Mouse (Mus musculus) left cerebral cortex, postnatal 36 days (tissue): ENCODE results near the gene Atp5s. TPM values are rescaled to one million over a fixed set of nuclear protein-coding genes. Genes with fewer than 3 reads are reported as not detected.

Source experiments
- DNase-seq, 2 experiments: peaks; one replicate each; pipeline ENCODE4 v3.0.0; 2021 to 2022; ENCODE audit warnings: low spot score in 2 of 2, mixed read lengths in 1 of 2
- intact Hi-C: fragments of 180-260 bp; cut with DNase I; formaldehyde crosslinking; loops from one replicate; pipeline ENCODE4 v1.15.1; 2025
- total RNA-seq, 2 experiments: library from RNA; stranded (reverse); gene quantifications; 2 replicates each; pipeline ENCODE4 v1.2.3; 2021

Gene Atp5s
- total RNA-seq, 2 experiments from 2014 or later, result 32.0 to 34.7 TPM

- no peak for DNase-seq
- intact Hi-C loops, result no loop called here
Observed at GRCm38 (mm10) chr12:69729246-69729645, 4.5 kb downstream of the Atp5s start.

GRCm38 (mm10) chr12:69730306-69730705 is 5.6 kb downstream of the Atp5s start:
- DNase-seq, result no peak
- intact Hi-C loops, result loop anchor here (10.0 kb wide), 1 partner anchor 314 kb away; no protein-coding TSS in a partner anchor

GRCm38 (mm10) chr12:69732221-69732620 is 7.5 kb downstream of the Atp5s start:
- intact Hi-C loops, result loop anchor here (2.0 to 10.0 kb wide), 2 partner anchors 161 to 313 kb away; partner anchors contain the start of genes Atl1 and Map4k5
- no peak for DNase-seq

- DNase-seq, result no peak
- intact Hi-C loops, result loop anchor here (2.0 to 10.0 kb wide), 2 partner anchors 159 to 311 kb away; partner anchors contain the start of genes Atl1 and Map4k5
Observed at GRCm38 (mm10) chr12:69733518-69733917, 8.8 kb downstream of the Atp5s start.

- intact Hi-C loops, result loop anchor here (2.0 to 10.0 kb wide), 2 partner anchors 159 to 311 kb away; partner anchors contain the start of genes Atl1 and Map4k5
Observed at GRCm38 (mm10) chr12:69733923-69734322, 9.2 kb downstream of the Atp5s start.

GRCm38 (mm10) chr12:69741965-69742364 is 17.2 kb downstream of the Atp5s start:
- no peak for DNase-seq
- intact Hi-C loops, result no loop called here

More at GRCm38 (mm10) chr12:69733923-69734322, 9.2 kb downstream of the Atp5s start:
- DNase-seq, result no peak

GRCm38 (mm10) chr12:69744138-69744537 is 19.4 kb downstream of the Atp5s start:
- intact Hi-C loops, result no loop called here
- DNase-seq, result no peak

- intact Hi-C loops, result no loop called here
- no peak for DNase-seq
Observed at GRCm38 (mm10) chr12:69751864-69752341, 27.2 kb downstream of the Atp5s start.

- intact Hi-C loops, result no loop called here
- DNase-seq, result no peak
Observed at GRCm38 (mm10) chr12:69753936-69754335, 29.2 kb downstream of the Atp5s start.

GRCm38 (mm10) chr12:69756015-69756414 is 31.3 kb downstream of the Atp5s start:
- intact Hi-C loops, result loop anchor here (5.0 kb wide), 1 partner anchor 136 kb away; the partner anchor contains the start of genes Atl1 and Map4k5

GRCm38 (mm10) chr12:69757418-69758141 is 32.8 kb downstream of the Atp5s start:
- peak; percentile 47 to 61 for DNase-seq
- intact Hi-C loops, result loop anchor here (5.0 kb wide), 1 partner anchor 135 kb away; the partner anchor contains the start of genes Atl1 and Map4k5

More at GRCm38 (mm10) chr12:69756015-69756414, 31.3 kb downstream of the Atp5s start:
- no peak for DNase-seq

- intact Hi-C loops, result loop anchor here (5.0 kb wide), 1 partner anchor 134 kb away; the partner anchor contains the start of genes Atl1 and Map4k5
- no peak for DNase-seq
Observed at GRCm38 (mm10) chr12:69758221-69759185, 33.8 kb downstream of the Atp5s start.

- intact Hi-C loops, result loop anchor here (5.0 kb wide), 1 partner anchor 133 kb away; the partner anchor contains the start of genes Atl1 and Map4k5
- DNase-seq, result no peak
Observed at GRCm38 (mm10) chr12:69759267-69759885, 34.6 kb downstream of the Atp5s start.

GRCm38 (mm10) chr12:69760014-69760413 is 35.3 kb downstream of the Atp5s start:
- DNase-seq, result no peak
- intact Hi-C loops, result no loop called here

GRCm38 (mm10) chr12:69760743-69761406 is 36.1 kb downstream of the Atp5s start:
- DNase-seq, result no peak
- intact Hi-C loops, result no loop called here

- intact Hi-C loops, result no loop called here
- no peak for DNase-seq
Observed at GRCm38 (mm10) chr12:69761603-69762002, 36.9 kb downstream of the Atp5s start.

- DNase-seq, result no peak
- intact Hi-C loops, result no loop called here
Observed at GRCm38 (mm10) chr12:69765543-69765942, 40.8 kb downstream of the Atp5s start.

- DNase-seq, result no peak
Observed at GRCm38 (mm10) chr12:69766185-69766904, 41.6 kb downstream of the Atp5s start.

More at GRCm38 (mm10) chr12:69766185-69766904, 41.6 kb downstream of the Atp5s start:
- intact Hi-C loops, result no loop called here
